Mouse (Mus musculus): Measurements from ENCODE around the gene Afap1l2. TPM values are rescaled to one million over a fixed set of nuclear protein-coding genes. Genes with fewer than 3 reads are reported as not detected.

Gene Afap1l2
- polyA plus RNA-seq, 1 experiment: not detected

GRCm38 (mm10) chr19:56995441-56995840 is 12.6 kb downstream of the Afap1l2 start:
- no peak for TF ChIP-seq GATA1 (IDR thresholded peaks at IDR 0.05; ENCODE audit: low read length)

DNA sequence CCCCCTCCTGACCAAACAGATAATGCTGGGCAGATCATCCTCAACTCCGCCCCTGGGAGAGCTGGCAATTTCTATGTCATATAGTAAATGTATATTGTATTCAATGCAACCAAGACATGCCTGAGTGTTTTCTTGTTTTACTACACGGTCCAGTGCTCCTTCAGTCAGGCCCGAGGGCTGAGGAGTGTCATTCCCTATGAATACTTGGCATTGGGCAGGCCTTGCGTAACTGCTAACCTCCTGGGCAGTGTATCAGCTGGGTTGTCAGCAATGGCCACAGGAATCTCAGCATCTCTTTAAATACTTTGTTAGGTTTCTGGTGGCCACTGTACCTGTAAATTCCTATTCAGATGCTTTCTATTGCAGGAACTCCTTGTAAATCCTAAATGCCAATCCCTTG is 13.4 kb downstream of the Afap1l2 start:
- TF ChIP-seq GATA1 (IDR thresholded peaks at IDR 0.05; ENCODE audit: low read length): no peak

DNA sequence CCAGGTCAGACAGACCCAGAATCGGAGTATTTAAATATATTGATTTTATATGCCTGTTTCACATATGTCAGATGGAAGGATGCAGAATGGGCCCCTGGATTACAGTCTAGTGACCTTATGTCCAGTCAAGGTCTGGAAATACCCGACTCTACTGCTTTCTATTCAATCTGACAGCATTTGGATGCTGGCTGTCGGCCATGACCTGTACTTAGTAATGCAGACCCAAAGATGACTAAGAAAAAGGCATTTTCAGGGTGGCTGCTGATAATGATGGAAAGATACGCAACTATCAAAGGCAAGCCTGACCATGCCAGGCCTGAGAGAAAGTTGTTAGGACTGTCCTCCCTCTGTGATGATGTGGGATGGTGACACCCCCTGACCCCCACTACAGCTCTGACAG is 14.3 kb downstream of the Afap1l2 start:
- no peak for TF ChIP-seq GATA1 (IDR thresholded peaks at IDR 0.05; ENCODE audit: low read length)

DNA sequence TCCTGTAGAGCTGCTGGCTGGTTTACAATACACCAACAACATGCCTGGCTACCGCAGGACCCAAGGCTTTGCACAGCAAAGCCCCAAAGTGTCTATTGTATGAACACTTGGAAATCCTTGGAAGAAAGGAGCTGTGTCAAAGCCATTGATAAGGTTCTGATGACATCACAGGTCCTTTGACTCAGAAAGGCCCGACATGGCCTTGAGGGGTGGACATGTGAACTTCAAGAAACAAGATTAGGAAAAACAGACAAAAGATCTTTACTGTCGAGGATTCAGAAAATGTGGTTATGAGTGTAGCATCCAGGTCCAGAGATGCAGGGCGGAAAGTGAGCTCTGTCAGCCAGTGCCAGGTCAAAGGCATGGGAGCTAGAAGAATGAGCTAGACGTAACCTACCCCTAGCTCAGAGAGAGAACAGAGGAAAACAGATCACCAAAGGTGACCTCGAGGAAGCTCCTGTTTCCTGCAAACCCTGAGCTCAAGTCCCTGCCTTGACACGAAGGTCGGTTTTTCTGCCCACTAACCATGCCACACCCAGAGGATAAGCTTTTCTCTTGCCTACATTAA is 15.0 kb downstream of the Afap1l2 start:
- no peak for TF ChIP-seq GATA1 (IDR thresholded peaks at IDR 0.05; ENCODE audit: low read length)

DNA sequence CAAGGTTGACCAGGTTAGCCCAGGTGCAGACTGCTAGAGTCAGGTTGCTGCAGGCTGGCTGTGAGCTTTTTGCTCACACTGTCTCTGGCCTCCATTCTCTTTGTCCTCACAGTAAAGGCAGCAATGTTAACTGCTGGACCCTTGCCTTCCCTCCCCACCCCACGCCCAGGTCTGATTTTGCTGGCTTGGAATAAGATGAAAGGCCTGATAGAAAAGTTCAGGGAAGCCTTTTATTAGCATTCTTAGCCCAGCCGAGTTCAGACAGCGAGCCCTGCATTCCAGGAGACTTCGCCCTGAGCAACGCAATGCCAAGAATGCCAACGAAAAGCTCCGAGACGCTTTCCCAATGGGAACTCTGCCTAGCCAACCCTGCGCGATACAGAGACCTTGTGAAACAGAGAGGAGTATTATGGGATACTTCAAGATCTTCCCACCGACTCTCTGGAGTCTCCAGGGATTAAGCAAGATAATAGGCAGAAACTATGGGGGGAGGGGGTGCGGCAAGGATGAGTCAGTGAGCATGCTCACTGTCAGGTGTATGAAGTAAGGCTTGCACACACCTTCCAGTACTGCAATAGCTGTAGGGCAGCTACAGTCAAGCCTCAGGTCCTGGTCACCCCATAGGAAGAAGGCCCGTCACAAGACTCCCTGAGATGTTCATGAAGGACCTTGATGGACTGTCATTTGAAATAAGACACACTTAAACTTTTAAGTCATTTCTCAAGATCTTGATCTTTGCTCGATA is 17.5 kb downstream of the Afap1l2 start:
- TF ChIP-seq GATA1 (IDR thresholded peaks at IDR 0.05; ENCODE audit: low read length): no peak

GRCm38 (mm10) chr19:56989171-56989570 is 18.9 kb downstream of the Afap1l2 start:
- no peak for TF ChIP-seq GATA1 (IDR thresholded peaks at IDR 0.05; ENCODE audit: low read length)

GRCm38 (mm10) chr19:56984229-56984628 is 23.8 kb downstream of the Afap1l2 start:
- TF ChIP-seq GATA1 (IDR thresholded peaks at IDR 0.05; ENCODE audit: low read length): no peak

- TF ChIP-seq GATA1 (IDR thresholded peaks at IDR 0.05; ENCODE audit: low read length): no peak
Measured at GRCm38 (mm10) chr19:56983757-56984156, 24.3 kb downstream of the Afap1l2 start.

- no peak for TF ChIP-seq GATA1 (IDR thresholded peaks at IDR 0.05; ENCODE audit: low read length)
Measured at GRCm38 (mm10) chr19:56981760-56982159, 26.3 kb downstream of the Afap1l2 start.

DNA sequence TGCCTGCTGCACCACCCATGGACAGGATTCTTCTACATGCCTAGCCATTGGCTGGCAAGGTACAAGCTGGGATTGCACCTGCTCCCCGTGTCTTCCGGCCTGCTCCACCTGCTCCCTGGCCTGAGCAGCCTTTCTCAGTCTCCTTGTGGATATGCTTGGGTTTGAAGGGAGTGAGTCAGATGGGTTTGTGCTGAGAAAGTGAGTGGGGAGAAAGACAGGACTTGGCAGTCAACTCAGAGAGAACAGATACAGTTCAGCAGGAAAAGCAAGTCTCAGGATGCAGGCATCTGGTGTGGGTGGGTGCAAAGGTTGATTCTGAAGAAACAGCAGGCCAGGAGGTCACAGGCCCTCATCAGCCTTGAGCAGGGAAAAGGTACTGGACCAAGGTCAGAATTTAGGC is 27.2 kb downstream of the Afap1l2 start:
- no peak for TF ChIP-seq GATA1 (IDR thresholded peaks at IDR 0.05; ENCODE audit: low read length)

DNA sequence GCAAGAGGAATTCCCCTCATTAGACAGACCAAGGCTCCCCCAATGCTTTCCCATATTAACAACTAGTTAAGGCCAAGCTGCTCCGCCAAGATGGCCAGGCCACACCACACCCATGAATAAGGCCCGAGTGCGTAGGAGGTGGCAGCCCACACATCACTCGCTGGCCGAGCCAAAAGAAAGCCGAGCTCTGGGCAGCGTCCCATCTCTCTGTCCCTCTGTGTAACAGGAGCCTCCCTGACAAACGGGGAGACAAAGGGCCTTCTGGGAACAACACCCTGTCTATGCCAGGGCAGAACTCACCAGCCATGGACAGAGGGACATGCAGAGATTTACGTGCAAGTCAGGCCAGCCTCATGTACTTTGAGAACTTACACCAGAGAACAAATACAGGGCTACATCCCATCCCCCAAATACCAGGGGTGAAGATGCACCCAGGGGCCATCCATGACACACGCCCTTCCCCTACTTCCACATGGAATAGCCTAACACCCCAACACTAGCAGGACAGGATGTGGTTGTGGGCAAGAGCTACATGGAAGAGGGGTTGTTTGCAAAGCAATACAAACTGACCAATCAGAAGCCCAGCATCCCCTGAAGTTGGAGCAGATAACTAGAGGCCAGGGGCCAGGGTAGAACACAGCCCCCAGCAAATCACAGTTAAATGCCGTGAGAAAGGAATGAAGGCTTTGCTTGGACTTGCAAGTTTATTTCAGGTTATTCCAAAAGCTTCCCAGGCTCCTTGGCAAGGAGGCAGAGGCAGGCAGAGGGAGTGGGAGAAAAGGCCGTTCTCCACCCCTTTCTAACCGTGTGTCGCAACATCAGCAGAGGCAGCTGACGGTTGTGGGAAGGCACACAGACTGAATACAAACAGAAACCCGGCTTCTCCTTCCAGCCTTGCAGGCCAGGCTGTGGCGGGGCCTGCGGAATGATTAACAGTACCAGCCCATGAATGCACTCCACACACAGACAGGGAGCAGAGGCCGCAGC is 30.8 kb downstream of the Afap1l2 start:
- no peak for TF ChIP-seq GATA1 (IDR thresholded peaks at IDR 0.05; ENCODE audit: low read length)

- TF ChIP-seq GATA1 (IDR thresholded peaks at IDR 0.05; ENCODE audit: low read length): no peak
Measured at GRCm38 (mm10) chr19:56976515-56976914, 31.5 kb downstream of the Afap1l2 start.

DNA sequence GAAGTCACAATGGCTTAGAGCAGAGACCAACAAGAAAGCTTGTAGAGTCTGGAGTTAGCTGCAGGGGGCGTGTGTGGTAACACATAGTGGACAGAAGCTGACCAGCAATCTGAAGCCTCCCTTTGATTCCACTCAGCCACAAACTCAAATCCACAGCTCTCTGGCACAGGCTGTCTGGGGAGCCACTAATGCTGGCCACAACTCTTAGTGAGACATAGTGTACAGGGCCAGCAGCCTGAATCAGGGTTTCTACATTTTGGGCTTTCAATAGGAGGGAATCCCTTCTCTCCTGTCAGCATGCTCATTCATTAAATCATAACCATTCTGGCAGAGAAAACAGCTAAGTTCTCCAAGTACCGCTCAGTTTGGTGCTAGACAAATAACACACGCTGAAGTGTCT is 32.5 kb downstream of the Afap1l2 start:
- TF ChIP-seq GATA1 (IDR thresholded peaks at IDR 0.05; ENCODE audit: low read length): no peak

GRCm38 (mm10) chr19:56974159-56974558 is 33.9 kb downstream of the Afap1l2 start:
- no peak for TF ChIP-seq GATA1 (IDR thresholded peaks at IDR 0.05; ENCODE audit: low read length)

DNA sequence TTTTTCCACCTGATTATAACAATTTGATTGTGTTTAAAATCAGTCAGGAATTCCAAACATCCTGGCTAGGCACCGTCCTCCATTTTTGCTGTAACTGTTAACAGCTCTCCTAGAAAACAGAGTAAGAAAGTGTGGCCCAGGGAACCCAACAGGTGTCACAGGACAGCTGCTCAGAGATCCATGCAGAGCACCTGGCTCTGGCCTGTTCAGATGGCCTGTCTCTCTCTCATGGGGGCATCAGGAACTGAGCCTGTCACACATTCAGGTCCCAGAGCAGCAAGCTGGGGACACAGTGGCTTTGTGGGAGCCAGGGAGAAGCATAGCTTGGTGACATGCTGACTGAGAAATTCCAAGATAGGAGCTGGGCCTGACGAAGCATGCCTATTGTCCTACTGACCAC is 35.3 kb downstream of the Afap1l2 start:
- no peak for TF ChIP-seq GATA1 (IDR thresholded peaks at IDR 0.05; ENCODE audit: low read length)

DNA sequence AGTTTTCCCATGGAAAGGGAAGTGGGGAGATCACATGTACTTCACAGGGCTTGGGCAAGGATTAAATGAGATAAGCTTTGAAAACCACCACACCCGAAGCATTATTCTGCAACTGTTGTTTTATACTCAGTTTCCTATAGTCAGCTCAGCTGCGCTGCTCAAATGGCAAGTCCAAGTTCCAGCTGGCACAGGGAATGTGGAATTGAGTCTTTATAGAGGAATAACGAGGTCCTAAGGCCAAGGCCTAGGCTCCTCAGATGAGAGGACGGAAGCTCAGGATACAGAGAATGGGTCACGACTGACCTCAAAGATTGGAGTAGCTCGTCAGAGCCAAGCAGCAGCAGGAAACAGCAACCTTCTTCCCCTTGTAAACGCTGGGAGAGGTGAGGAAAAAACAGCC is 36.7 kb downstream of the Afap1l2 start:
- no peak for TF ChIP-seq GATA1 (IDR thresholded peaks at IDR 0.05; ENCODE audit: low read length)
